Mouse (Mus musculus): ENCODE measurements around the gene Tenm2. TPM values are rescaled to one million over a fixed set of nuclear protein-coding genes. Genes with fewer than 3 reads are reported as not detected.

Tenm2 gene
- polyA plus RNA-seq, 1 experiment: 0.02 TPM

- no peak for DNase-seq (ENCODE audit: low read depth, low spot score)
- 54% methylated on average over 5 of the region's 5 CpGs for WGBS
These were observed 806.8 kb downstream of the Tenm2 start for GRCm38 (mm10) chr11:36428947-36429346.

- DNase-seq (ENCODE audit: low read depth, low spot score): no peak
- WGBS: 57% methylated on average over 3 of the region's 3 CpGs
These were observed 810.8 kb downstream of the Tenm2 start for GRCm38 (mm10) chr11:36424959-36425358.

DNA sequence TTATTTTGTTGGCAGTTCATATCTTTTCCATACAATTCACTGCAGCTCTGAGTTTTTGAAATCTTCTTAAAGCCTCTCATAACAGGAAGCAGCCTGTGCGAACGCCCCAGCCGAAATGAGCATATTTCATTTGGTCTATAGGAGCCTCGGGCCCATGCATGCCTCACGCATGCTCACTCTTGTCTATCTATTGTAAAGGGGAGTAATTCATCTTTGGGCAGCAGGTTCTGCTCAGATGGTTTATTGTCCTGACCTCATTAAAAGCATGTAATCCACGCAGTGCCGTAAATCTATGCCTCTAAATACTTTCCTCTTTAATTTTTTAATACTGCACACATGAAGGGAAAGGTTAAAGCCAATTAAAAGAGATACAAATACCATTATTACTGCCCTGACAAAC, 815.7 kb downstream of the Tenm2 start:
- 68% methylated on average over 7 of the region's 7 CpGs for WGBS
- no peak for DNase-seq (ENCODE audit: low read depth, low spot score)

- WGBS: 82% methylated on average over 7 of the region's 7 CpGs
These were observed 820.5 kb downstream of the Tenm2 start for GRCm38 (mm10) chr11:36415244-36415643.

DNA sequence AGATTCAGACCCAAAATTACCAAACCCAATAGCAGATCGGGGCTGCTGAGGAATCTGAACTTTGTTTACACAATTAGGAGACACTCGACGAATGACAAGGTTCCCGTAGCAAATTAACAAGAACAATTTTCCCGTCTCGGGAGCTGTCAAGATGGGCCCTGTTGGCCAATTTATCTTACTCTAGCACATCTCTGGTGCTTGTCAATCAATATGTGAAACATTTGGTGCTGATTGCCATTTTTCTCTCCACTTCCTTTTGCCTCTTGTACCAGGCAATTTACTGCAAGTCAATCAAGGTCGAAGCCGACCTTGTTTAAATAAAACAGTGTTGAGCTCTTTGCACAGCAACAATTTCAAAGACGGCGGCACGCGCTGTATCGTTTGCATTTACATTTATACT, 824.9 kb downstream of the Tenm2 start:
- WGBS: 26% methylated on average over 13 of the region's 13 CpGs
- no peak for DNase-seq (ENCODE audit: low read depth, low spot score)

More at GRCm38 (mm10) chr11:36415244-36415643, 820.5 kb downstream of the Tenm2 start:
- no peak for DNase-seq (ENCODE audit: low read depth, low spot score)

GRCm38 (mm10) chr11:36395803-36396710, 839.7 kb downstream of the Tenm2 start:
- WGBS: 51% methylated on average over 12 of the region's 12 CpGs
- DNase-seq (ENCODE audit: low read depth, low spot score): no peak

GRCm38 (mm10) chr11:36384696-36385095, 851.1 kb downstream of the Tenm2 start:
- 85% methylated on average over 5 of the region's 5 CpGs for WGBS
- DNase-seq (ENCODE audit: low read depth, low spot score): no peak

GRCm38 (mm10) chr11:36371814-36372213, 864.0 kb downstream of the Tenm2 start:
- WGBS: 87% methylated on average over 7 of the region's 7 CpGs
- no peak for DNase-seq (ENCODE audit: low read depth, low spot score)

DNA sequence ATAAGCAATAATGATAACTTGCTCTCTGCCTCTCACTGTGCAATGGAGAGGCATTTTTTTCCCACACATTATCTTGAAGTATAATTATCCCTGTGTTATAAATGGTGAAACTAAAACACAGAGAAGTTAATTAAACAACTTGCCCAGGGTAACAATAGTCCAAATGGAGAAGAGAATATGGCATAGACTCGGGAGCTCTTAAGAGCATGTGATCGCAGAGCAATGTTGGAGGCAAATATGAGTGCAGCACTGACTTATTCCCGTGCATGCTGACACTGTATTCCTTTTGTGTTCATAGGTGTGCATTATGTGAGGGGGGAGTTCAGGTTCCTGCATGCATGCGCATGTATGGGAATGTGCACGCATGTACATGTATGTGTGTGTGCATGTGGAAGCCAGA, 870.7 kb downstream of the Tenm2 start:
- 90% methylated on average over 5 of the region's 5 CpGs for WGBS

GRCm38 (mm10) chr11:36364441-36364840, 871.3 kb downstream of the Tenm2 start:
- no peak for DNase-seq (ENCODE audit: low read depth, low spot score)
- 69% methylated on average over 9 of the region's 9 CpGs for WGBS

More for the DNA sequence above, 870.7 kb downstream of the Tenm2 start:
- no peak for DNase-seq (ENCODE audit: low read depth, low spot score)

- 93% methylated on average over 8 of the region's 8 CpGs for WGBS
- DNase-seq (ENCODE audit: low read depth, low spot score): no peak
These were observed 873.2 kb downstream of the Tenm2 start for GRCm38 (mm10) chr11:36362514-36362913.

GRCm38 (mm10) chr11:36353252-36353651, 882.5 kb downstream of the Tenm2 start:
- no peak for DNase-seq (ENCODE audit: low read depth, low spot score)
- 90% methylated on average over 1 of the region's 1 CpGs for WGBS

DNA sequence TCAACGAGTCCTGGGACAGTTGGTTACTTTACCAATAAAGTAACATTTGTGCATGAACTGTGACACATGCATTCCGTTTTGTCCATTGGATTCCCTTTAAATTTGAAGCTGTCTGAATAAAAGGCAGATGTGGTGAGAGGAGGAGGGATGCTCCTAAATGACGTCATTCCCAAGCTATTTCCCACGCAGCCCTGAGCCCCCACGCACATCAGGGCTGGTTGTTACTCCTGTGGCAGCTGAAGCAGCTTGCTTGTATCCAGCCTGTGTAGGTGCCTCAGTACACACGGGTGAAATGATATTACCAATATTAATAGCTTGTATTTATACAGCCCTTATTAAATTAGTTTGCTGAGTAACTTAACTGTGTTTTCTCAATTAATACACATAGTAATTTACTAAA, 884.0 kb downstream of the Tenm2 start:
- DNase-seq (ENCODE audit: low read depth, low spot score): no peak
- WGBS: 48% methylated on average over 6 of the region's 6 CpGs

- WGBS: 65% methylated on average over 6 of the region's 6 CpGs
- no peak for DNase-seq (ENCODE audit: low read depth, low spot score)
These were observed 884.4 kb downstream of the Tenm2 start for GRCm38 (mm10) chr11:36351341-36351740.

- DNase-seq (ENCODE audit: low read depth, low spot score): no peak
- WGBS: 96% methylated on average over 1 of the region's 1 CpGs
These were observed 885.5 kb downstream of the Tenm2 start for GRCm38 (mm10) chr11:36350264-36350663.

- WGBS: 63% methylated on average over 2 of the region's 2 CpGs
- DNase-seq (ENCODE audit: low read depth, low spot score): no peak
These were observed 885.9 kb downstream of the Tenm2 start for GRCm38 (mm10) chr11:36349856-36350255.

GRCm38 (mm10) chr11:36341799-36342198, 894.0 kb downstream of the Tenm2 start:
- 89% methylated on average over 3 of the region's 3 CpGs for WGBS
- DNase-seq (ENCODE audit: low read depth, low spot score): no peak

DNA sequence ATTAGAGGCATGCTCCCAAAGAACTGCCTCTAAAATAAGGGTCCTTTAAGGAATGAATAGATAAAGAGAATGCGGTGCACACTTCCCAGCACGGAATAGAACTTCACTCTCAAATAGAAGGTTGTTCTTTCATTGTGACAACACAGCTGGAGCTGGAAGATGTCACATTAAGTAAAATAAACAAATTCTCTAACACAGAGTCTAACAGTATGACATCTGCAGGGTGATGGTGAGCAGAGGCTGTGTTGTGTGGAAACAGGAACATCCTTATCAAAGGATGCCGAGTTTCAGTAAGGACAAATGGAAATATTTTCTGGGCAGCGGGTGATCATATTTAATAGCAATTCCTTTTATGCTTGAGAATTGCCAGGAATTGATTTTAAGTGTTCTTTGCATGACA, 897.3 kb downstream of the Tenm2 start:
- 69% methylated on average over 4 of the region's 4 CpGs for WGBS
- DNase-seq (ENCODE audit: low read depth, low spot score): no peak

DNA sequence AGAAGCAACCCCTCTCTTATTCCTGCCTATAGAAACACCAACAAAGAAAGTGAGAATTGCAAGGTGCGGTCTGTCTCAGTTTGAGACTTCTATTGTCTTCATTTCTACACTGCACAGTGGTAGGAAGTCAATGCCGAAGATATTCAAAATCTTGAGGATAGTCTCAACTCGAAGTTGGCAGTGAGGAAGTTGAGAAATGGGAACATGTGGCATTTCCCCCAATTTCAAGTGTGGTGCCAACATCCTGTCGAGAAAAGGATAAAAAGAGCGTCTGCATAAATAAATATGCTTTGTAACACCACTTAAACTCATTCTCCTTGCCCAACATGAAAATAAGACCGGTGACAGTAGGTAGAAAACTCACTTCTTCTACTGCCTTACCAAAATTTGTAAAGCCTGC, 898.7 kb downstream of the Tenm2 start:
- no peak for DNase-seq (ENCODE audit: low read depth, low spot score)
- WGBS: 82% methylated on average over 6 of the region's 6 CpGs

- 81% methylated on average over 5 of the region's 5 CpGs for WGBS
These were observed 900.6 kb downstream of the Tenm2 start for GRCm38 (mm10) chr11:36335147-36335546.

GRCm38 (mm10) chr11:36334100-36334735, 901.5 kb downstream of the Tenm2 start:
- 9% methylated on average over 7 of the region's 7 CpGs for WGBS
- no peak for DNase-seq (ENCODE audit: low read depth, low spot score)

More at GRCm38 (mm10) chr11:36335147-36335546, 900.6 kb downstream of the Tenm2 start:
- no peak for DNase-seq (ENCODE audit: low read depth, low spot score)

Data from large intestine, adult 2 months (tissue).